Mouse (Mus musculus) heart, postnatal 0 days (tissue): ENCODE measurements around the gene Dner.

Source experiments
- CTCF ChIP-seq: IDR thresholded peaks from 2 replicates; pipeline ENCODE4 v1.5.1; 2016; ENCODE audit warnings: antibody characterized with exemption, control low read depth, low read depth
- EP300 ChIP-seq: IDR thresholded peaks from 2 replicates; pipeline ENCODE4 v1.6.1; 2016; ENCODE audit warnings: antibody characterized with exemption, low read depth

DNA sequence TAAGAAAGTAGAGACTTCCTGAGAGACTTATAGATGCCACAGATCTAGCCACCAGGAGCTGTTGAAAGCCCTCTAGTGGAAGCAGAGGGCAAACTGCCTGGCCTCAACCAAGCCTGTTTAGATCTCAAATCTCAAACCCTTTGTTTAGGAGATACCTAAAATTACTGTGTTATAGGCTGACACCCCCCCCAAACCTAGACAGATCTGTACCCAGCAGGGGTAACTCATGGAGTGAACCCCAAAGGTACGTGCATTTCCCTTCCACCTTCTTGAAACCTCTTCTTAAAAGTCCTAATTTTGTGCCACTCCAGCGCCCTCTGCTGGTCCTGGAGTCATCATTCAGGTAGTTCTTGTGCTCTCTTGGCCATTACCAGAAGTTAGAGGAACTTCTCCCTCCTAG, 1.1 kb upstream of the Dner start:
- TF ChIP-seq CTCF = no peak; the same call in 1 of the 2 replicates
- no peak for TF ChIP-seq EP300
